Mouse (Mus musculus) myocyte (in vitro differentiated cells): ENCODE measurements around the gene Abcb6.

ENCODE experiments used
- MYOG ChIP-seq, 3 experiments: IDR thresholded peaks; one replicate each; pipeline ENCODE4 v1.6.1; 2011; ENCODE audit warnings: control low read depth in 2 of 3, low read depth in 2 of 3, mild to moderate bottlenecking in 2 of 3; ENCODE audit not compliant: insufficient read length in 2 of 3, control insufficient read depth in 1 of 3, insufficient read depth in 1 of 3
- USF1 ChIP-seq: IDR thresholded peaks from one replicate; pipeline ENCODE4 v1.6.1; 2011; ENCODE audit warnings: low read depth, mild to moderate bottlenecking, control low read depth, moderate library complexity

DNA sequence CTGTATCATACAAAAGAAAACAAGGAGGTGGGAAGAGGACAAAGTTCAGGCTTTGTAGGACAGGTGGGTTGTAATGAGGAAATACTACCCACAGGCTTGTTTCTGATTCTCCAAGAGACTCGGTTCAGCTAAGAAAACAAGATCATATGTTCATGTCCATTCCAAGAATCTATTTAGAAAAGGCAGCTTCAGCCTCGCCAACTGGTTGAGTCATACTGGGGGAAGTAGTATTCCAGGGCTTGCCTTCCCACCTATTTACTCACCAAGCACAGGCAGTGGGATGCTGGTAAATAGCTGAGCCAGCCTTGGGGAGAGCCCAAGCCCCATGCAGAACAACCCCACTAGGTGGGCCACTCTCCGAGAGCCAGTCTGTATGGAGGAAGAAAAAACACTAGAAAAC is 51.6 kb downstream of the Abcb6 start:
- TF ChIP-seq MYOG (IDR thresholded peaks at IDR 0.05; ENCODE audit: control insufficient read depth in 1 of 3, insufficient read depth in 1 of 3, insufficient read length in 2 of 3, low read depth in 2 of 3) (no peak), USF1 (no peak)
